Mouse (Mus musculus): ENCODE measurements around the gene Olfr1256. TPM values are rescaled to one million over a fixed set of nuclear protein-coding genes. Genes with fewer than 3 reads are reported as not detected.

The Olfr1256 gene
- total RNA-seq (2012; rRNA removed) (not detected in 2 replicates), total RNA-seq (2014; rRNA removed) (not detected in 2 replicates), polyA plus RNA-seq (2012; ENCODE audit: insufficient read length, low read depth) (not detected in 2 replicates)

GRCm38 (mm10) chr2:89841455-89841854 is at the start of gene Olfr1256:
Gene Olfr1256 (minus strand): TSS chr2:89841555.
- no peak within 1 kb of the TSS for H3K4me3 ChIP-seq (replicated peaks in 1 of 3; ENCODE audit: low read depth in 2 of 3, low read length in 2 of 3, poor library complexity in 1 of 3)
- no peaks in the 10 kb centered on the region for H3K4me1 ChIP-seq (ENCODE audit: control insufficient read depth in 1 of 2, insufficient read depth in 2 of 2)
- in situ Hi-C loops (cut with MboI; ENCODE audit: low pct_ligation_motif_present, low pct_unique_long_range_greater_than_20kb, low sequenced_read_pairs) (no loop called here), dilution Hi-C loops (cut with MboI; ENCODE audit: extremely low pct_ligation_motif_present, extremely low pct_unique_long_range_greater_than_20kb, low sequenced_read_pairs) (no loop called here)
- no peaks in the 10 kb centered on the region for H3K79me2 ChIP-seq (replicated peaks; ENCODE audit: control insufficient read depth, extremely low read depth, insufficient read depth, poor library complexity, severe bottlenecking)
- no peak within 1 kb of the TSS for H3K9ac ChIP-seq (ENCODE audit: insufficient read depth, low read depth)
- H3K4me2 ChIP-seq (ENCODE audit: insufficient read depth, low read depth, poor library complexity, severe bottlenecking), result no peak within 1 kb of the TSS
- no peak for DNase-seq (ENCODE audit: extremely low read depth)
- peaks cover 14% of the 10 kb centered on the region for H3K9me3 ChIP-seq (replicated peaks; ENCODE audit: low read length)
- no peak for TF ChIP-seq IRF4 (IDR thresholded peaks at IDR 0.05; ENCODE audit: low read depth, low read length)
- no peak for TF ChIP-seq MYC (IDR thresholded peaks at IDR 0.05; ENCODE audit: low read depth, low read length)
- no peak for TF ChIP-seq SIN3A (IDR thresholded peaks at IDR 0.05; ENCODE audit: low read length)
- no peak for TF ChIP-seq HCFC1 (IDR thresholded peaks at IDR 0.05; ENCODE audit: low read depth, low read length)
- no peaks in the 10 kb centered on the region for H3K27me3 ChIP-seq (replicated peaks)
- H3K27ac ChIP-seq (ENCODE audit: insufficient read depth, low read depth), result no peak within 1 kb of the TSS
- no peaks in the 10 kb centered on the region for H3K36me3 ChIP-seq (replicated peaks in 1 of 2; ENCODE audit: control insufficient read depth in 1 of 2, insufficient read depth in 1 of 2, low read length in 1 of 2)

DNA sequence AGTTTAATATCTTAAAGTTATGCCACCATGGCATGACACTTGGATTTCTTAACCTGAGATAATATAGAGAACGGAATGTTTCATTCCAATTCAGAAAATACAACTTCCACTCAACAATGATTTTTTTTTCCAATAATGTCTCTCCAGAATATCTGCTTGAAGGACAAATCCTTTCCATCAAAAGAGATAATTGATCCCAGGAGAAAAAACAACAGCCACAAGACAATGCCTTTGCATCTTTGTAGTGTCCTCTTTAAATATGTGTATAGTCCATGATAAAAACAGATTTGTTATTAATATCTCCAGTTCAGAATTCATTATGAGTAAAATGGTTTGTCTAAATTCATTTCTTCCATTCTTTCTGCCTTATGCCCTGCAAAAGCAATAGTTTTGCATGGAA is 36.8 kb upstream of the Olfr1256 start, which contains the start of gene Olfr1257:
Gene Olfr1257 (plus strand): TSS at position 301 of the 400 bp plus-strand sequence.
- H3K79me2 ChIP-seq (replicated peaks; ENCODE audit: control insufficient read depth, extremely low read depth, insufficient read depth, poor library complexity, severe bottlenecking), result no peaks in the 10 kb centered on the region
- dilution Hi-C loops (cut with MboI; ENCODE audit: extremely low pct_ligation_motif_present, extremely low pct_unique_long_range_greater_than_20kb, low sequenced_read_pairs), result no loop called here

DNA sequence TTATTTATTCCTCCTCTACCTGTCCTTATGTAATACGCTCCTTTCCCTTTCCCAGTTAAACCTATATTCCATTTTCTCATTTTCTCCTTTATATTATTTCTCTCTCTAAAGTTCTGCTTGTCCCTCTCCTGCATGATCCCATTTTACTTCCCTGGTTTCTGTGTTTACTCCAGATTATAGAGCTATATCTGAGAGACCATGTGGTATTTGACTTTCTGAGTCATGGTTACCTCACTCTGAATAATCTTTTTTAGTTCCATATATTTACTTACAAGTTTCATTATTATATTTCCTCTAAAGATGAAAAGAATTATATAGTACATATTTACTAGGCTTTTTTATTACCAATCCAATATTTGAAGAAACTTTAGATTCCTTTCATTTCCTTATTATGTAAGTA is 7.9 kb upstream of the Olfr1256 start:
- DNase-seq (ENCODE audit: extremely low read depth), result no peak
- dilution Hi-C loops (cut with MboI; ENCODE audit: extremely low pct_ligation_motif_present, extremely low pct_unique_long_range_greater_than_20kb, low sequenced_read_pairs), result no loop called here
- no peak overlapping the region for H3K4me2 ChIP-seq (ENCODE audit: insufficient read depth, low read depth, poor library complexity, severe bottlenecking)
- H3K9ac ChIP-seq (ENCODE audit: insufficient read depth, low read depth), result no peak overlapping the region
- H3K79me2 ChIP-seq (replicated peaks; ENCODE audit: control insufficient read depth, extremely low read depth, insufficient read depth, poor library complexity, severe bottlenecking), result no peaks in the 10 kb centered on the region
- H3K4me1 ChIP-seq (ENCODE audit: control insufficient read depth in 1 of 2, insufficient read depth in 2 of 2), result no peaks in the 10 kb centered on the region
- no peaks in the 10 kb centered on the region for H3K27me3 ChIP-seq (replicated peaks)
- no peak overlapping the region for H3K4me3 ChIP-seq (replicated peaks in 1 of 3; ENCODE audit: low read depth in 2 of 3, low read length in 2 of 3, poor library complexity in 1 of 3)
- TF ChIP-seq BHLHE40 (IDR thresholded peaks at IDR 0.05; ENCODE audit: low read depth, low read length) (no peak), POLR2A (IDR thresholded peaks at IDR 0.05; ENCODE audit: low read depth, low read length) (no peak), JUND (conservative IDR thresholded peaks at IDR 0.05; ENCODE audit: low read depth, low read length) (no peak), GABPA (IDR thresholded peaks at IDR 0.05; ENCODE audit: insufficient replicate concordance, low read depth, low read length) (no peak), SMC3 (IDR thresholded peaks at IDR 0.05; ENCODE audit: low read depth, low read length) (no peak), SIN3A (IDR thresholded peaks at IDR 0.05; ENCODE audit: low read length) (no peak), UBTF (IDR thresholded peaks at IDR 0.05; ENCODE audit: low read depth, low read length) (no peak)
- no peak overlapping the region for H3K27ac ChIP-seq (ENCODE audit: insufficient read depth, low read depth)
- peaks cover 19% of the 10 kb centered on the region for H3K9me3 ChIP-seq (replicated peaks; ENCODE audit: low read length)
- H3K36me3 ChIP-seq (replicated peaks in 1 of 2; ENCODE audit: control insufficient read depth in 1 of 2, insufficient read depth in 1 of 2, low read length in 1 of 2), result no peaks in the 10 kb centered on the region
- in situ Hi-C loops (cut with MboI; ENCODE audit: low pct_ligation_motif_present, low pct_unique_long_range_greater_than_20kb, low sequenced_read_pairs), result no loop called here

More for the DNA sequence above, 36.8 kb upstream of the Olfr1256 start, which contains the start of gene Olfr1257:
- no peaks in the 10 kb centered on the region for H3K4me1 ChIP-seq (ENCODE audit: control insufficient read depth in 1 of 2, insufficient read depth in 2 of 2)
- peaks cover 10% of the 10 kb centered on the region for H3K9me3 ChIP-seq (replicated peaks; ENCODE audit: low read length)
- H3K27me3 ChIP-seq (replicated peaks), result no peaks in the 10 kb centered on the region
- H3K27ac ChIP-seq (ENCODE audit: insufficient read depth, low read depth), result no peak within 1 kb of the TSS
- TF ChIP-seq CTCF (conservative IDR thresholded peaks at IDR 0.05 in 1 of 2, IDR thresholded peaks at IDR 0.05 in 1 of 2; ENCODE audit: low read depth in 2 of 2, low read length in 2 of 2) (no peak), MAX (IDR thresholded peaks at IDR 0.05; ENCODE audit: low read length) (no peak), UBTF (IDR thresholded peaks at IDR 0.05; ENCODE audit: low read depth, low read length) (no peak), ZKSCAN1 (IDR thresholded peaks at IDR 0.05; ENCODE audit: borderline replicate concordance, low read depth, low read length) (no peak), NRF1 (IDR thresholded peaks at IDR 0.05; ENCODE audit: low read depth, low read length) (no peak), IRF4 (IDR thresholded peaks at IDR 0.05; ENCODE audit: low read depth, low read length) (no peak), MEF2A (IDR thresholded peaks at IDR 0.05; ENCODE audit: borderline replicate concordance, low read depth, low read length) (no peak), ZMIZ1 (IDR thresholded peaks at IDR 0.05; ENCODE audit: low read depth, low read length) (no peak), TBP (conservative IDR thresholded peaks at IDR 0.05; ENCODE audit: low read depth, low read length) (no peak), HCFC1 (IDR thresholded peaks at IDR 0.05; ENCODE audit: low read depth, low read length) (no peak), ZNF384 (IDR thresholded peaks at IDR 0.05; ENCODE audit: low read depth, low read length) (no peak), POLR2A (IDR thresholded peaks at IDR 0.05; ENCODE audit: low read depth, low read length) (no peak), JUND (conservative IDR thresholded peaks at IDR 0.05; ENCODE audit: low read depth, low read length) (no peak)
- H3K4me3 ChIP-seq (replicated peaks in 1 of 3; ENCODE audit: low read depth in 2 of 3, low read length in 2 of 3, poor library complexity in 1 of 3), result no peak within 1 kb of the TSS
- in situ Hi-C loops (cut with MboI; ENCODE audit: low pct_ligation_motif_present, low pct_unique_long_range_greater_than_20kb, low sequenced_read_pairs), result no loop called here
- H3K4me2 ChIP-seq (ENCODE audit: insufficient read depth, low read depth, poor library complexity, severe bottlenecking), result no peak within 1 kb of the TSS
- no peak for DNase-seq (ENCODE audit: extremely low read depth)
- no peak within 1 kb of the TSS for H3K9ac ChIP-seq (ENCODE audit: insufficient read depth, low read depth)
- H3K36me3 ChIP-seq (replicated peaks in 1 of 2; ENCODE audit: control insufficient read depth in 1 of 2, insufficient read depth in 1 of 2, low read length in 1 of 2), result no peaks in the 10 kb centered on the region
